Mouse (Mus musculus): ENCODE data around the gene Fmnl1.

Fmnl1 gene

DNA sequence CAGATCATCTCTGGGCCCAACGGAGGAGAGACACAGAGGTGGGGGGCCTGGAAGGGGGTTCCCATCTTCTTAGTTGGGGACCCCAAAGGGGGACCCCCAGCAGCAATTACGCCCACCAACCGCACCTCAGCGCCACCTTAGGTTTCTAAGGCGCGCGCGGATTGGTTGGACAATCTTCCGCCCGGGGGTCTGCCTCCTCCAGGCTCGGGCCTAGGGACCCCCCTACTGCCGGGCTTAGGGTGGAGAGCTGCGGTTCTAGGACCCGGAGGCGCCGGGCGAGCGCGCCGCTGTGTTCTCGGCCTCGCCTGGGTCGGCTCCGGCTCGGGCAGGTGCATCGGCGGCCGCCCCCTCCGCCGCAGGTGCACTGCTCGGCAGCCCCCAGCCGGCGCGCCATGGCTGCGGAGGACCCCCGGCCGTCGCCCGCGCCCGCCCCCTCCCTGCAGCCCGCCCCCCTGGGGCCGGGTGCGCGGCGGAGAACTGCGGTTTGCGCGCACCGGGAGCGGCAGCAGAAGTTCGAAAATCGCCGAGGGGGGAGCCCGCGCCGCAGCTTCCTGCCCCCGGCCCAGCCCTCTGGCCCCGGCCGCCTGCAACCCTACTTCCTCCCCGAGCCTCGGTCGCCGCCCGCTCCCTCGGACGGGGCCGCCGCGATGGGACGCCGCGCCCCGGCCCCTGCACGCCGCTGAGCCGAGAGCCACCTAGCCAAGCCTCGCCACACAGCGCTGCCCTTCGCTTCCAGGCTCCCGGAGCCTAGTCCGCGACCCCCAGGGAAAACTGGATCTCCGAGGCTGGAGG, at the start of gene Fmnl1:
Fmnl1 (plus strand) TSS at position 614 of the 792 bp plus-strand sequence.
- no peak for DNase-seq (ENCODE audit: low spot score)

GRCm38 (mm10) chr11:103131701-103132575, 39.0 kb upstream of the Fmnl1 start, which contains the start of gene Hexim2:
Hexim2 (plus strand) TSS chr11:103132429.
- peak; percentile 57 for DNase-seq (ENCODE audit: low spot score)

GRCm38 (mm10) chr11:103132576-103133455, 38.1 kb upstream of the Fmnl1 start:
- DNase-seq (ENCODE audit: low spot score) = peak; percentile 99

GRCm38 (mm10) chr11:103133456-103134185, 37.3 kb upstream of the Fmnl1 start:
- no peak for DNase-seq (ENCODE audit: low spot score)

GRCm38 (mm10) chr11:103134221-103134620, 36.7 kb upstream of the Fmnl1 start:
- no peak for DNase-seq (ENCODE audit: low spot score)

- DNase-seq (ENCODE audit: low spot score) = no peak
Measured at GRCm38 (mm10) chr11:103136039-103136577, 34.8 kb upstream of the Fmnl1 start.

DNA sequence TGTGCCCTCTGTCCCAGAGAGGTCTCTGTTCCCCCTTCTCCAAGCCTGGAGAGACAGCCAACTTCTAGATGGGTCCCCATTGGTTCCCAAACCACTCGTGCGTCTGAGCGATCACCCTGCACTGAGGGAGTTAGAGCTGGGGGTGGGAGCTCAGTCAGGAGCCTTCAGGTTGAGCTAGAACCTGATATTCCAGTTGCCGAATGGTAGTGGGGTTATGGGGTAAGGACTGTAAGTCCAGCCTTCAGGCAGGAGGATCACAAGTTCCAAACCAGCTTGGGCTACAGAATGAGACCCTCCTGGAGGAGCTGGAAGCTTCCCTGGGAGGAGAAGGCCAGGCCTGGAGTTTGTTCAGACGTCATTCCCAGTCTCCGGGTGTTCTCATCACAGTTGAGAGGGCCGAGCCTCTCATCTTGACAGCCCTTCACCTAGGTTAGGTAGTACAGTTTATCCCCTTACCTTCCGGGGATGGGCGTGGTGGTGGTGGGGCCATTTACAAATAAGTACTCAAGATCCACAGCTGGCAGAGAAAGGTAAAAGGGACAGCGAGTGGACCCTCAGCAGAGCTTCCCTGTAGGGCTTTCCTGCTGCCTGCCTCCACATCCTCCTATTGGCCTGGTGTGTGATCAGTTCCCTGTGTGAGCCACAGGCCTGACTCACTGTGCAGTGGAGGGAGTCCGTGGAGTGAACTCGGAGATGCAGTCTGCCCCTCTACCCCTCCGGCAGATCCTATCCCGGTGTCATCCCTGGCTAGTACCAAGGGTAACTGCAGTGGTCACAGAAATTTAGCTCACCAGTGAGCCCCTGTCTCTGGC, 30.8 kb upstream of the Fmnl1 start:
- DNase-seq (ENCODE audit: low spot score) = no peak

DNA sequence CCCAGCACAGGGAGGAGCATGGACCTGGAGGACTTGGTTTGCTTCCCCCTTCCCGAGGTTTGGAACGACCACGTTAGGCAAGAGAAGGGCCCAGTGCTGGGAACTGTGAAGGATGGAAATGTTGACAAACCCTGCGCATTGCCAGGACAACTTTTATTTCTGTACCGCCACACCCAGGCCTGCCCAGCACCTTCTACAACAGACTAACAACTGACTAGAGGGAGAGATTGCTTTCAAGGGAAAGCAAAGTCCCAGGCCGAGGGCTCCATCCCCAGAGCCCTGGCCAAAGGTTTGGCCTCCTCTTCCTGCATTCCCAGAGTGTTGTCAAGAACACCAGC, 30.2 kb upstream of the Fmnl1 start:
- DNase-seq (ENCODE audit: low spot score) = no peak

- DNase-seq (ENCODE audit: low spot score) = peak; percentile 41
Measured at GRCm38 (mm10) chr11:103141101-103141943, 29.6 kb upstream of the Fmnl1 start.

DNA sequence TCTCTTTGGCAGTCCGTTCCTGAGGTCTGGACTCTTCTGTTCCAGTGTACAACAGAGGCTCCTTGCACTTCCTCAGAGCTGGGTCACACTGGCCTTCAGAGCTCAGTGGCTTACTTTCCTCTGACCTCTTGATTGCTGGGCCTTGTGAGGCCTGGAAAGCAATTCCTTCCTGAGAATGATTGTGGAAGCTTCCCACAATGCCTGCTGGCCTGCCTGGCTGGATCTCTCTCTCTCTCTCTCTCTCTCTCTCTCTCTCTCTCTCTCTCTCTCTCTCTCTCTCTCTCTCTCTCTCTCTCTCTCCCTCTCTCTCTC, 29.0 kb upstream of the Fmnl1 start:
- no peak for DNase-seq (ENCODE audit: low spot score)

- no peak for DNase-seq (ENCODE audit: low spot score)
Measured at GRCm38 (mm10) chr11:103142441-103143182, 28.3 kb upstream of the Fmnl1 start.

- DNase-seq (ENCODE audit: low spot score) = no peak
Measured at GRCm38 (mm10) chr11:103144309-103145285, 26.3 kb upstream of the Fmnl1 start.

- DNase-seq (ENCODE audit: low spot score) = no peak
Measured at GRCm38 (mm10) chr11:103146386-103146785, 24.5 kb upstream of the Fmnl1 start.

DNA sequence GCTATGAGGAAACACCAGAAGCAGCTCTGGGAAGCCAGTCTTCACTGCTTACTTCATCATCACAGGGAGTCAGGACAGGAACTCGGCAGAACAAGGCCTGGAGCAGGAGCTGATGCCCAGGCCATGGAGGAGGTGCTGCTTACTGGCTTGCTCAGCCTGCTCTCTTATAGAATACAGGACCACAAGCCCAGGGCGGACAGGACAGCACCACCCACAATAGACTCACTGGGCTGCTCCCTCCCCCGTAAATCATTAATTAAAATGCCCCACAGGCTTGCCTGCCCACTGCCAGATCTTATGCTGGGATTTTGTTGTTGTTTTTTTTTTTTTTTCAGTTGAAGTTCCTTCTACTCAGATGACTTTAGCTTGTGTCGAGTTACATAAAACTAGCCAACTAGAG, 23.1 kb upstream of the Fmnl1 start:
- DNase-seq (ENCODE audit: low spot score) = no peak

GRCm38 (mm10) chr11:103149771-103150170, 21.1 kb upstream of the Fmnl1 start:
- DNase-seq (ENCODE audit: low spot score) = no peak

DNA sequence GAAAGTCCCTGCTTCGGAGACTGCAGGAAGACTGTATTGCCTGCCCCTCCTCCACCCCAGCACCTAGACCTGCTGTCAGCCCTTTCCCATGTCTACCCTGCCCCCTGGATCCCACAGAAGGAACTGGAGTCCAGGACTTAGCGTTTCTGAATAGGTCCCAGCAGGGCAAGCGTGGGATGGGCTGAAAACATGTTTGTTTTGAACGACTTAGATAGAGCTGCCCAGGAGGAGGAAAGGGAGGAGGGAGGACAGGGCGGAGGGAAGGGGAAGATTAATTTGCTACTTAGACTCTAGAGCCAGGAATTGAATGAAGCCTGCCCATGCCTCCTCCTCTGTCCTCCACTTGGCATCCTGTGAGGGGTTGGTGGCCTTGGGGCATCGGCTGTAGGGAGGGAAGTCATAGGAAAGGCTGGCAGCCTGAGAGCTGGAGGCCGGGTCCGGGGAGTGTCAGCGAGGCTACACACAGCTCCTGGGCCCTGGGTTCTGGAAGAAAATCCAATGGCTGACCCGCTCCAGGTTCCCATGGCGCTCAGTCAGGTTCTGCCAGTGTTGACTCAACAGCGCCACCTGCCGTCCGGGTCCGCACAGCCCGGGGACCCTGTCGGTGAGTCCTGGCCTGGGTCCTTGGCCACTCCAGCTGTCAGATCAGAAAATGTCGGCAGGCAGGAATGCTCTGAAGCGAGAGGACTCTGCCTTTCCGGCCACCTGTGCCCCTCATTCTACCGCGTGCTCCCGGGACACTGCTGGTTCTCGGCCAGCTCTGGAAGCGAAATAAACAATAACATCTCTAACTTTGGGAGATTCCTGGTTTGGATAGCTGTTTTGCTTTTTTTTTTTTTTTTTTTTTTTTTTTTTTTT, 12.1 kb upstream of the Fmnl1 start:
- DNase-seq (ENCODE audit: low spot score) = peak; percentile 99

GRCm38 (mm10) chr11:103160738-103161137, 10.2 kb upstream of the Fmnl1 start:
- no peak for DNase-seq (ENCODE audit: low spot score)
